Mouse (Mus musculus) myocyte (in vitro differentiated cells): ENCODE results near the gene Cnppd1. TPM values are rescaled to one million over a fixed set of nuclear protein-coding genes. Genes with fewer than 3 reads are reported as not detected.

Source experiments
- H3K27me3 ChIP-seq: one replicate; pipeline ENCODE4 v1.6.1; 2011; ENCODE audit not compliant: control insufficient read depth, insufficient read depth, insufficient read length
- H3K36me3 ChIP-seq: one replicate; pipeline ENCODE4 v1.6.1; 2011; ENCODE audit not compliant: control insufficient read depth, insufficient read depth
- H3K4me2 ChIP-seq: one replicate; pipeline ENCODE4 v1.6.1; 2011; ENCODE audit warnings: low read depth, control low read depth
- H3K4me3 ChIP-seq: one replicate; pipeline ENCODE4 v1.5.1; 2011; ENCODE audit warnings: mild to moderate bottlenecking, control low read depth, moderate library complexity
- H3K79me2 ChIP-seq: one replicate; pipeline ENCODE4 v1.6.1; 2011; ENCODE audit not compliant: control insufficient read depth, insufficient read depth
- H3ac ChIP-seq: one replicate; pipeline ENCODE4 v1.6.1; 2011; ENCODE audit not compliant: control insufficient read depth, insufficient read length
- CEBPB ChIP-seq: IDR thresholded peaks from 2 replicates; pipeline ENCODE4 v1.6.1; 2011; ENCODE audit warnings: mild to moderate bottlenecking, moderate library complexity; ENCODE audit not compliant: poor library complexity, insufficient read depth, severe bottlenecking
- E2F4 ChIP-seq: IDR thresholded peaks from one replicate; pipeline ENCODE4 v1.6.1; 2011; ENCODE audit warnings: mild to moderate bottlenecking, control low read depth, moderate library complexity; ENCODE audit not compliant: insufficient read depth
- MAX ChIP-seq: IDR thresholded peaks from one replicate; pipeline ENCODE4 v1.6.1; 2011; ENCODE audit warnings: low read depth, mild to moderate bottlenecking, control low read depth
- MYOD1 ChIP-seq, 3 experiments: IDR thresholded peaks; one replicate each; pipeline ENCODE4 v1.6.1; 2011; ENCODE audit warnings: control low read depth in 2 of 3, low read depth in 2 of 3, mild to moderate bottlenecking in 2 of 3, moderate library complexity in 1 of 3; ENCODE audit not compliant: insufficient read length in 2 of 3, control insufficient read depth in 1 of 3
- MYOG ChIP-seq, 3 experiments: IDR thresholded peaks; one replicate each; pipeline ENCODE4 v1.6.1; 2011; ENCODE audit warnings: control low read depth in 2 of 3, low read depth in 2 of 3, mild to moderate bottlenecking in 2 of 3; ENCODE audit not compliant: insufficient read length in 2 of 3, control insufficient read depth in 1 of 3, insufficient read depth in 1 of 3
- POLR2A ChIP-seq: IDR thresholded peaks from one replicate; pipeline ENCODE4 v1.6.1; 2011; ENCODE audit warnings: low read depth, mild to moderate bottlenecking, control low read depth, moderate library complexity; ENCODE audit not compliant: insufficient read length
- POLR2AphosphoS2 ChIP-seq: IDR thresholded peaks from one replicate; pipeline ENCODE4 v1.6.1; 2011; ENCODE audit warnings: low read depth, control low read depth; ENCODE audit not compliant: insufficient read length
- REST ChIP-seq: IDR thresholded peaks from one replicate; pipeline ENCODE4 v1.6.1; 2011; ENCODE audit warnings: mild to moderate bottlenecking, control low read depth, moderate library complexity; ENCODE audit not compliant: insufficient read depth, insufficient read length
- SRF ChIP-seq: IDR thresholded peaks from one replicate; pipeline ENCODE4 v1.6.1; 2011; ENCODE audit warnings: low read depth; ENCODE audit not compliant: control insufficient read depth, insufficient read length
- TCF12 ChIP-seq: IDR thresholded peaks from one replicate; pipeline ENCODE4 v1.6.1; 2011; ENCODE audit warnings: mild to moderate bottlenecking, control low read depth; ENCODE audit not compliant: poor library complexity, insufficient read depth, severe bottlenecking
- TCF3 ChIP-seq: IDR thresholded peaks from one replicate; pipeline ENCODE4 v1.6.1; 2011; ENCODE audit warnings: low read depth, control low read depth; ENCODE audit not compliant: insufficient read length
- USF1 ChIP-seq: IDR thresholded peaks from one replicate; pipeline ENCODE4 v1.6.1; 2011; ENCODE audit warnings: low read depth, mild to moderate bottlenecking, control low read depth, moderate library complexity
- polyA plus RNA-seq: library from polyadenylated mRNA; unstranded; fragments of >200 nt; fragmentation: generic; extraction: Trizol; gene quantifications from one replicate; pipeline ENCODE4 v1.2.1, GENCODE M21; 2012; ENCODE audit warnings: missing spikeins

Gene Cnppd1
- polyA plus RNA-seq, 1 experiment, result 53.7 TPM

DNA sequence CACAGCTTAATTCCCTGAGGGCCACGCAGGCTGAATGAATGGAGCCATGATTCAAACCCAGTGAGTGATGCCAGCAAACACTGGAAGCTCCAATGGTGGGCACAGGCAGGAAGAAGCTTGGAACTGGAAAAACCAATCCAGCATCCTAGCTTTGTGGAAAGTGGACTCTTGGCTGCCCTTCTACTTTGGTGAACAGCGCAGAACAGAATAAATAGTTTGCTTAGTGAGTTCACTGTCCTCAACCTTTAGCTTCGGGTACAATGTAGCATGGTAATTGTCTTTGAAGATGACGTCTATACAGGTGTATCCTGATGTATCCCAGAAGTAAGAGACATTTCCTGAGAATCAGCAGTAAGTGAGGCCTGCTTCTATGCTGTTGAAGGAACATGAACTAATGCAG, 6.2 kb upstream of the Cnppd1 start:
- H3K79me2 ChIP-seq, result peaks cover 3% of the 10 kb centered on the region
- H3K4me3 ChIP-seq, result no peak overlapping the region
- no peak overlapping the region for H3K4me2 ChIP-seq
- H3K36me3 ChIP-seq, result peaks cover 7% of the 10 kb centered on the region
- no peak overlapping the region for H3ac ChIP-seq
- no peaks in the 10 kb centered on the region for H3K27me3 ChIP-seq
- TF ChIP-seq E2F4 (no peak), MYOD1 (IDR thresholded peaks at IDR 0.05; ENCODE audit: control insufficient read depth in 1 of 3, insufficient read length in 2 of 3, low read depth in 2 of 3) (no peak), TCF3 (no peak), REST (no peak), USF1 (no peak), SRF (no peak), POLR2AphosphoS2 (no peak), TCF12 (no peak)

DNA sequence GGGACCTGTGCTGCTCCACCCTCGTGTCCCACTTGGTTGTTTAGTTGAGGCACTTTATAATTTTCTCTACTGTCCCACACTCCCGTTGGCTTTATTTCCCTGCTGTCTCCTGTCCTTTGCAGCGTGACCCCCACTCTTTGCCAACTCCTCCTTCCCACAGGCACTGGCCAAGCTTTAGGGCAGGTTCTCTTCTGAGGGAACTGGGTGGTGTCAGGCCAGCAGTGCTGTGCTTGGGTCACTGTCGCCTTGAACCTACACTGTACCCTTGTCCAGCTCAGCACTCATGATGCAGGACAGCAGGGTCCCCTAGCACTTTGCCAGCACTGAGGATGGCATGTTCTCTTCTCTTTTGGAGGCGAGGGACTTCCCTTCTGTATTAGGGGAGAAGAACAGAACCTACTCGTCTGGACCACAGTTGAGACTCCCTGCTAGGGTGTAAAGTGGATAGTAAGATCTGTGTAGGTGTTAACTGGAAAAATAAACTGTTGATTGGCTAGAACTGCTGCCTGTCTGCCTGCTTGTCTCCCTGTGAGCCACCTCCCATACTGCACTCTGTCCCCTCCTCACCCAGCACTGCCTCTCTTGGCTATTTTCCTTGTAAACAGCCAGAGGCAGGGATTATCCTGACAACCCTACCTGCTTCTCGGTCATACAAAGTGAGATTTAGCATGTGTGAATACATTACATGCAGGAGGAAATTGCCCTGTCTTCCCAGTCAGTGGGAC, 5.1 kb upstream of the Cnppd1 start:
- TF ChIP-seq POLR2AphosphoS2 (no peak), SRF (no peak), REST (no peak), POLR2A (no peak), E2F4 (no peak), MAX (no peak), USF1 (no peak), CEBPB (no peak), TCF12 (no peak), MYOD1 (IDR thresholded peaks at IDR 0.05; ENCODE audit: control insufficient read depth in 1 of 3, insufficient read length in 2 of 3, low read depth in 2 of 3) (no peak), TCF3 (no peak)
- Histone ChIP-seq H3K79me2 (peaks cover 5% of the 10 kb centered on the region), H3K36me3 (peaks cover 7% of the 10 kb centered on the region), H3K4me2 (no peak overlapping the region), H3ac (no peak overlapping the region), H3K27me3 (no peaks in the 10 kb centered on the region), H3K4me3 (no peak overlapping the region)

DNA sequence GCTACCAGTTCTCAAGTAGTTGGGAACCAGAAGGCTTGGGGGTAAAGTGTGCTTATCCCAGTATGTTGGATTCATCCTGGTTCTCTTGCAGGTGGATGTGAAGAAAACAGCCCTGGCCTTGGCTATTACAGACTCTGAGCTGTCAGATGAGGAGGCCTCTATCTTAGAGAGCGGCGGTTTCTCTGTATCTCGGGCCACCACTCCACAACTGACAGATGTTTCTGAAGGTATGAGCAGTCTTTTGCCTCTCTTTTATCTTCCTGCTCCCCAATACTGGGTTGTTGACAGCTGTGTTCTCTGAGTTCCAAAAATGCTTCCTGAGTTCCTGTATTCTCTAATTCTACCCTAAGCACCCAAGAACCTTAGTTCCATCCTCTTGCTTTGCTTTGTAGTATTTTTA, 3.1 kb upstream of the Cnppd1 start:
- peaks cover 5% of the 10 kb centered on the region for H3K79me2 ChIP-seq
- H3K36me3 ChIP-seq, result peaks cover 7% of the 10 kb centered on the region
- H3K4me2 ChIP-seq, result no peak overlapping the region
- H3K4me3 ChIP-seq, result no peak overlapping the region
- no peaks in the 10 kb centered on the region for H3K27me3 ChIP-seq
- H3ac ChIP-seq, result no peak overlapping the region
- TF ChIP-seq MYOD1 (IDR thresholded peaks at IDR 0.05; ENCODE audit: control insufficient read depth in 1 of 3, insufficient read length in 2 of 3, low read depth in 2 of 3) (no peak), TCF3 (no peak), MYOG (IDR thresholded peaks at IDR 0.05; ENCODE audit: control insufficient read depth in 1 of 3, insufficient read depth in 1 of 3, insufficient read length in 2 of 3, low read depth in 2 of 3) (no peak)

DNA sequence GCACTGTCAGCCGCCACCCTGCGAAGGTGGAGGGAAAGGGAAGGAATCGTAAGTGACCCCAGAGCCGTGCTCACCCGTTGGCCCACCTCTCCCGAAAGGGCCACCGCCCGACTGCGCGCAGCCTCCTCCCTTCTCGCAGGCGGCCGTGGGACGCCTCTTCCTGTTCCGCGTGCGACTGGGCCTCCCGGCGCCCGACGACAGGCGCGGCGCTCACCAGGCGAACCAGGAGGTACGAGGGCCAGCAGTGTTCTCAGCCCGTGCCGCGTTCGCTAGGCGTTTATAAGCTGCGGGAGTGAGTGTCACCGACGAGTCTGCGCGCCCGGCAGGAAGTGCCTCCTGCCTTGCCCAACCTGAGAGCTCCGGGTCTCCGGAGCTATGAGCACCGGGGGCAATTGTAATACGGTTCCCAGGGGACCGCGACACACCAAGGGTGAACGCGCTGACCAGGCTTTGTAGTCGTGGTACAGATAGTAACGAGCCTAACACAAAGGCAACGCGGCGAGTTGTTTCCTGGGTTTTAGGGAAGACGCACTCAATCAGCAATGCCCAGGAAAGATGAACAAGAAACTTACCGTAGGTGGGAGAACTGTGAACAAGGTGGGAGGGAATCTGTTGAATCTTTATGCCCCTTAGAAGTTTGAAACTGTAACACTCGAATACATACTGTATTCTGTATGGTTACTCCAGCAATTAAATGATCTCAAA, 873 bp downstream of the Cnppd1 start:
- TF ChIP-seq MYOG (IDR thresholded peaks at IDR 0.05; ENCODE audit: control insufficient read depth in 1 of 3, insufficient read depth in 1 of 3, insufficient read length in 2 of 3, low read depth in 2 of 3) (peak in 1 of 3 experiments; percentile 38), MAX (no peak), POLR2AphosphoS2 (peak; percentile 76), USF1 (no peak), SRF (peak; percentile 6), POLR2A (peak; percentile 90), TCF12 (no peak), MYOD1 (IDR thresholded peaks at IDR 0.05; ENCODE audit: control insufficient read depth in 1 of 3, insufficient read length in 2 of 3, low read depth in 2 of 3) (peak in 1 of 3 experiments; percentile 19)
- H3K4me3 ChIP-seq, result peak overlapping the region; percentile 75

DNA sequence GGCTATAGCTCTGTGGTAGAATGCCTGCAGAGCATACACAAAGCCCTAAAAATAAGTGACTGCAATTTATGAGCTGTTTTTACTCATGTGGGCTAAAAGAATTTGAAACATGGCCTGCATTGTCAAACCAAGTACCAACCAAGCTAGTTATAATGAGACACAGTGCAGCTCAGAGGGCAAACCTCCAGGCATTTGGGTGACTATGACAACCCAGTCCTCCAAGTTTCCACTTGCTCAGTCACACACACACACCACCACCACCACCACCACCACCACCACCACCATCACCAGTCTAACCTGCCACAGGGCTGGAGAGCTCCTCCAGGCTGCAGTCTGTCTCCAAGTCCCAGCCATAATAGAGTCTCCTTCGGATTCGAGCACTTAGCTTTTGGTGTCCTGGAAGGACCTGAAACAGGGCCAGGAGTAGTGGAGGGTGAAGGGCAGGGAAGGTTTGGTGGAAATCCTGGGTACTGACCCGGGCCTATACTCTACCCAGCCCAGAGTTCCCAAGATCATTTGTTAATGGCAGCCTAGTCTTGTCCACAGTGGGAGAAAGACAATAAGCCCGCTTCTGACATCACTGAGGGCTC, 1.8 kb downstream of the Cnppd1 start:
- TF ChIP-seq POLR2A, result peak; percentile 23
- TF ChIP-seq USF1, result no peak
- peak overlapping the region; percentile 68 for H3ac ChIP-seq
- H3K4me3 ChIP-seq, result peak overlapping the region; percentile 75
- H3K4me2 ChIP-seq, result peak overlapping the region; percentile 88
- H3K36me3 ChIP-seq, result peaks cover 22% of the 10 kb centered on the region
- no peaks in the 10 kb centered on the region for H3K27me3 ChIP-seq
- H3K79me2 ChIP-seq, result peaks cover 5% of the 10 kb centered on the region

More for the DNA sequence above, 873 bp downstream of the Cnppd1 start:
- H3K79me2 ChIP-seq, result peaks cover 5% of the 10 kb centered on the region
- peak overlapping the region; percentile 88 for H3K4me2 ChIP-seq
- peaks cover 22% of the 10 kb centered on the region for H3K36me3 ChIP-seq
- H3K27me3 ChIP-seq, result no peaks in the 10 kb centered on the region
- H3ac ChIP-seq, result peak overlapping the region; percentile 68
